Mouse (Mus musculus) heart, postnatal 0 days (tissue): ENCODE measurements around the gene Fbxl19.

ENCODE experiments used
- CTCF ChIP-seq: IDR thresholded peaks from 2 replicates; pipeline ENCODE4 v1.5.1; 2016; ENCODE audit warnings: antibody characterized with exemption, control low read depth, low read depth
- EP300 ChIP-seq: IDR thresholded peaks from 2 replicates; pipeline ENCODE4 v1.6.1; 2016; ENCODE audit warnings: antibody characterized with exemption, low read depth

DNA sequence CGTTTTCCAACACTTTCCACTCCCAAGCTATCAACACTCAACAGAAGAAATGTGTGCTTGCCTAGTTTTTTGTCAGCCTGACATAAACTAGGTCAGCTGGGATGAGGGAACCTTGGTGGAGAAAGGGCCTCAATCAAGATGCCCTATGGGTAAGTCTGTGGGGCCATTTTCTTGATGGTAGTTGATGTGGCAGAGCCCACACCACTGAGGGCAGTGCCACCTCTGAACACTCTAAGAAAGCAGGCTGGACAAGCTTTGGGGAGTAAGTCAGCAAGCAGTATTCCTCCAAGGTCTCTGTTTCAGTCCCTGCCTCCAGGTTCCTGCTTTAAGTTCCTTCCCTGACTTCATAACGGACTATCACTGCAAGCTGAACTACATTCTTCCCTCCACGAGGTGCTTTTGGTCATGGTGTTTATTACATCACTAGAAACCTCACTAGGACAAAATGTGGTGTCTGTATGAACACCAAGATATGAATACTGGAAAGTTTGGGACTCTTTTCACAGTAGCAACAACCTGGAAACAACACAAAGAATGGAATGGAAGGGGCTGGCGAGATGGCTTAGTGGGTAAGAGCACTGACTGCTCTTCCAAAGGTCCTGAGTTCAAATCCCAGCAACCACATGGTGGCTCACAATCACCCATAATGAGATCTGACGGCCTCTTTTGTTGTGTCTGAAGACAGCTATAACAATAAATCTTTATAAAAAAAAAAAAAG lies 34.9 kb upstream of the Fbxl19 start:
- TF ChIP-seq CTCF (no peak), EP300 (no peak)
